Mouse (Mus musculus) embryonic fibroblast, embryonic 13.5 days (primary cell): ENCODE measurements around the gene 9530003J23Rik. TPM values are rescaled to one million over a fixed set of nuclear protein-coding genes. Genes with fewer than 3 reads are reported as not detected.
"Not testable (repeated sequence)": the region's sequence is repeated elsewhere in the genome, so short reads cannot be mapped to it uniquely, and the experiment has no call there.

Experiments
- H3K27ac ChIP-seq: 2 replicates; pipeline ENCODE4 v1.5.1; 2012; ENCODE audit warnings: low read length, control low read depth, inconsistent platforms; ENCODE audit not compliant: insufficient read depth
- H3K4me1 ChIP-seq: 2 replicates; pipeline ENCODE4 v1.6.1; 2011; ENCODE audit warnings: low read length; ENCODE audit not compliant: control insufficient read depth, insufficient read depth
- H3K4me3 ChIP-seq: 2 replicates; pipeline ENCODE4 v1.5.1; 2011; ENCODE audit warnings: mild to moderate bottlenecking, control low read depth, low read length; ENCODE audit not compliant: insufficient read depth
- CTCF ChIP-seq: IDR thresholded peaks from 2 replicates; pipeline ENCODE4 v1.5.1; 2011; ENCODE audit warnings: mild to moderate bottlenecking, control low read depth, low read length, moderate library complexity, borderline replicate concordance; ENCODE audit not compliant: insufficient read depth
- POLR2A ChIP-seq: IDR thresholded peaks from 2 replicates; pipeline ENCODE4 v1.6.1; 2011; ENCODE audit warnings: low read depth, mild to moderate bottlenecking, control low read depth, low read length, moderate library complexity
- polyA plus RNA-seq: library from polyadenylated mRNA; stranded (reverse); fragments of >200 nt; gene quantifications from 2 replicates; pipeline ENCODE4 v1.2.4, GENCODE M21; 2011; ENCODE audit warnings: low read depth; ENCODE audit not compliant: missing spikeins, insufficient read length

Gene 9530003J23Rik
- polyA plus RNA-seq, 1 experiment: not detected

DNA sequence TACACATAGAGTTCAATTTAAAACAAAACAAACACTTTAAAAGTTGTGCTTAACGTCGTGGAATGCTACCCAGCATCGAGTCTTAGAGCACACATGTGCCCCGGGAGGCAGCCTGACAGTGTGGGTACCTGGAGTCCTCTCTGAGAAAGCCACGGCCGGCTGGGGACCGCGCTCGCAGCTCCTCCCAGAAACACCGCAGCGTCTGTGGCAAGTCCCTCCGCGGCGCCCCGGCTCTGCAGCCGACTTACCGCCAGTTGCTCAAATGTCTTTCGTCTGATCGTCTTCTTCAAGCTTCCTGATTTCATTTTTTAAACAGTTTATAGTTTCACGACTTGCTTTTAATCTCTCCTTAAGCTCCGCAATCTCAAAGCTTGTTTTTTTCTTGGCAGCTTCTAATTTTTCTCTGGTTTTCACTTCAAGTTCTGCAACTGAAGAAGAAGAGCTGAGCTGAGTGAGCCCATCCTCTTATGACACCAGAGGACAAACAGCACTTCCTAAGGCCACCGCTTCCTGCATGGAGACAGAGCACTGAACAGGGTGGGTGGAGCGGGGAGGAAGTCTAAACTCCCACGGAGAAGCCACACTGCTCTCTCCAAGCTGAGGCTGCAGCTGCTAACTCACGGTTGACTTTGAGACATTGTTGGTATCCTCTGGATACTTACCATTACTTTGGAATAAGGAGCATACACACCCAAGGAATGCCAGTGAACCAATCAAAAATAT, 22.9 kb downstream of the 9530003J23Rik start:
- Histone ChIP-seq H3K4me3 (no peak overlapping the region), H3K27ac (no peak overlapping the region), H3K4me1 (peaks cover 2% of the 10 kb centered on the region; the same call in 1 of the 2 replicates)
- TF ChIP-seq POLR2A (no peak), CTCF (no peak)

DNA sequence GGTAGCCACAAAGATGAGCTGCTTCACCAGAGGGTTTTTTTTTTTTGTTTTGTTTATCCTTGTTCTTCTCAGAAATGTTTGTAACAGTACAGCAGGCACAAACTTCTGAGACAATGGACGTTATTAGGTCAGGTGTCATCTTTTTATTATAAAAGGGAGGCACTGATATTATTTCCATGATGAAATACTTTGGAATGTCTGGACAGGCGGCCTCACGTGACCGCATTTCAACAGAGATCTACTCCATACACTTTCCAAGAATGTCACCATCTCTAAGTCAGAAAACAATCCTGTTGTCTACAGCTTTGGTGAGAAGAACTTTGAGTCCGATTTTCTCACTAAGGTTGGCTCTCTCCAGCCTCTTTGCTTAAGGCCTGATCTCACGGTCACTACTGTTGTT, 27.5 kb downstream of the 9530003J23Rik start:
- Histone ChIP-seq H3K4me1 (peaks cover 5% of the 10 kb centered on the region; the same call in 1 of the 2 replicates), H3K4me3 (no peak overlapping the region)
- no peak for TF ChIP-seq POLR2A
- TF ChIP-seq CTCF: no peak

DNA sequence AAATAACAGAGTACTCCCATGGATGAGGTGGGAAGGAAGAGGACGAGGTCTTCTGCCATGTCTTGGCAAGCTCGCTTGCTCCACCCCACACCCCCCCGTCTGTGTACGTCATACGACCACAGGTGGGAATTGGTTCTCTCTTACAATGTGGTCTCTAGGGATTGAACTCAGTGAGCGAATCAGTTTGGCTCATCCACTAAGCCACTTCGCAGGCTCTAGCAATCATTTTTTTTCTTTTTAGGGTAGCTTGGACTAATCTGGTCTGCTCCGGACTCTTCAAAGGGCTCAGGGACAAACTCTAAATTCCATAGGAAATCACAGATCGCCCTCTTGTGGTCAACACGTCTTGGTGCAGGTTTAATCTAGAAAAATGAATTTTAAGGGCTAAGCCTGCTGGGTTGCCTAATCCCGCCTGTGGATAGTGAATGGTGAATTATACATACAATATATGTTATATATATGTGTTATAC, 29.0 kb downstream of the 9530003J23Rik start:
- H3K27ac ChIP-seq: no peak overlapping the region
- H3K4me1 ChIP-seq: peaks cover 5% of the 10 kb centered on the region; the same call in 1 of the 2 replicates
- TF ChIP-seq POLR2A (no peak), CTCF (no peak)
- H3K4me3 ChIP-seq: no peak overlapping the region

More for the DNA sequence above, 27.5 kb downstream of the 9530003J23Rik start:
- H3K27ac ChIP-seq: no peak overlapping the region

DNA sequence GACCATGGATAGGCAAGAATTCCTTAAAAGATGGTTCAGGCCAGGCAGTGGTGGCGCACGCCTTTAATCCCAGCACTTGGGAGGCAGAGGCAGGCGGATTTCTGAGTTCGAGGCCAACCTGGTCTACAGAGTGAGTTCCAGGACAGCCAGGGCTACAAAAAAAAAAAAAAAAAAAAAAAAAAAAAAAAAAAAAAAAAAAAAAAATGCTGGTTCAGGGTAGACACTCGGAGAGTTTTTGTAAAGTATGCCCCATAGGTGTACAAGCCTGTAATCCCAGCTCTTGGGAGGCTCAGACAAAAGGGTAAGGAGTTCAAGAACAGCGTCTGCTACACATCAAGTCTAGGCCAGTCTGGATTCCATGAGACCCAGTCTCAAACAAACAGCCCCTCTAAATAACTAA, 29.7 kb downstream of the 9530003J23Rik start:
- H3K4me1 ChIP-seq, H3K4me3 ChIP-seq, H3K27ac ChIP-seq: not testable (repeated sequence)

- no peak overlapping the region for H3K27ac ChIP-seq
- TF ChIP-seq POLR2A: no peak
- TF ChIP-seq CTCF: no peak
- H3K4me3 ChIP-seq: no peak overlapping the region
- peaks cover 7% of the 10 kb centered on the region for H3K4me1 ChIP-seq
These were observed 30.3 kb downstream of the 9530003J23Rik start for GRCm38 (mm10) chr10:117208221-117208620.

GRCm38 (mm10) chr10:117206070-117206469, 32.4 kb downstream of the 9530003J23Rik start:
- Histone ChIP-seq H3K27ac (no peak overlapping the region), H3K4me3 (no peak overlapping the region), H3K4me1 (peaks cover 7% of the 10 kb centered on the region)
- TF ChIP-seq POLR2A: no peak
- TF ChIP-seq CTCF: no peak

GRCm38 (mm10) chr10:117203558-117203981, 34.9 kb downstream of the 9530003J23Rik start:
- Histone ChIP-seq H3K4me1 (peaks cover 2% of the 10 kb centered on the region), H3K27ac (peak overlapping the region; percentile 5; the same call in 1 of the 2 replicates), H3K4me3 (no peak overlapping the region)
- TF ChIP-seq CTCF: peak; percentile 37; the same call in 1 of the 2 replicates
- TF ChIP-seq POLR2A: no peak

DNA sequence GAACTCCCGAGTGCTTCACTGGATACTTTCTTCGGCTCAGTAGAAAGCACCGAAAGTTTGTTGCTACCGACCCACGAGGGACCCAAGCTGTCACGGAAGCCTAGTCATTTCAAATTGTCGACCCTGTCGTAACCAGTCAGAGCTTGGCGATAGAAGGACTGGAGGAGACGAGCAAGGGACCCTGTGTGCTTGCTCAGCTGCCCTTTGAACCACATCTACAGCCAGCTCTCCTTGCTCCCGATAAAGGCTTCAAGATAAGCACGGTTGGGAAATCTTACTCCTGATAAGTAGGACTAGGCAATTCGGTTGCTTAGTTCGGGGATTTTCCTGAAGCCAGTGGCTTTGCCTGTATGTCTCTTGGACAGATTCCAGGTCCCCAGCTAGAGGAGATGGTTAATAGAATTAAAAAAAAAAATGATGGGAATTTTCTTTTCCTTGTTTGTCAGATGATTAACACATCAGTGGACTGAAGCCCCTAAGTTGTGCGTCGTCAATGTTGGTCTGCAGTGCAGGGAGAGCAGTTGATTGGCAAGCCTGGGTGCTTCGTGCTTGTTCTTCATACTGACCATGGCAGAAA, 35.4 kb downstream of the 9530003J23Rik start:
- no peak for TF ChIP-seq CTCF
- no peak for TF ChIP-seq POLR2A
- peak overlapping the region; percentile 5 for H3K27ac ChIP-seq
- no peak overlapping the region for H3K4me3 ChIP-seq
- H3K4me1 ChIP-seq: peaks cover 2% of the 10 kb centered on the region

- H3K4me1 ChIP-seq: peaks cover 2% of the 10 kb centered on the region
- no peak overlapping the region for H3K27ac ChIP-seq
- TF ChIP-seq POLR2A (no peak), CTCF (no peak)
- no peak overlapping the region for H3K4me3 ChIP-seq
These were observed 38.8 kb downstream of the 9530003J23Rik start for GRCm38 (mm10) chr10:117199701-117200100.

- Histone ChIP-seq H3K4me3 (no peak overlapping the region), H3K27ac (no peak overlapping the region), H3K4me1 (no peaks in the 10 kb centered on the region)
- TF ChIP-seq POLR2A (no peak), CTCF (no peak)
These were observed 41.8 kb downstream of the 9530003J23Rik start for GRCm38 (mm10) chr10:117196696-117197095.
